Mouse (Mus musculus) megakaryocyte, embryonic 14.5 days (primary cell): ENCODE results near the gene Rad50.

ENCODE experiments used
- FLI1 ChIP-seq: IDR thresholded peaks from 2 replicates; pipeline ENCODE4 v1.6.1; 2012; ENCODE audit warnings: low read length, inconsistent platforms, mixed read lengths
- GATA1 ChIP-seq: IDR thresholded peaks from 3 replicates; pipeline ENCODE4 v1.6.1; 2012; ENCODE audit warnings: mixed read lengths, low read length, inconsistent platforms, borderline replicate concordance

DNA sequence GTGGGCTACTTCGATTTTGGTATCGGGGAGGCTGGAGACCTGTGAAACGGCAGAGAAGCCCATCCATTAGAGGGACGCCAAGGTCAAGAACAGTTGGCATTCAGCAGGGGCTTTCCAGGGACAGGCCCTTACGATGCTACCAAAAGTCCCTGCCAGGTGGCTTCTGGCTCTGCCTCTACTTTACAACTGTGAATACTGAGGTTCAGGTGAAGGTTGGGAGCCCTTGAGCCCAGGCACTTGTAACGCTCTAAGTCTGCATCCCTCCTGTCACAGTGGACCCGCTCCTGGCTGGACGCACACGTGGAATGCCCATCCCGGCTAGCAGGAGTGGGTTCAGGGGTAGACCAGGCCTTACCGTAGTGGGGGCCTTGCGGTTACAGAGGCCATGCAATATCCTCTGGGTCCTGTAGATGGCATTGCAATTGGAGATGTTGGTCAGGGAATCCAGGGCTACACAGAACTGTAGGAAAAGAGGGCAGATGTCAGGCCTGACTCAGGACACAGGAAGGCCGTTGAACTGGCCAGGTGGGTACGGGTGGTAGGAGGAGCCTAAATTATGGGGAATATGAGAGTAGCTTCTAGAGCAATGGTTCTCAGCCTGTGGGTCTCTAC, 74.9 kb downstream of the Rad50 start:
- TF ChIP-seq GATA1, result no peak
- TF ChIP-seq FLI1, result no peak
